Mouse (Mus musculus) E14TG2a.4 (cell line): ENCODE results near the gene Spout1.

Experiments
- CTCF ChIP-seq: conservative IDR thresholded peaks from 2 replicates; pipeline ENCODE4 v1.5.1; 2014; ENCODE audit warnings: low read length
- POU5F1 ChIP-seq: IDR thresholded peaks from 2 replicates; pipeline ENCODE4 v1.6.1; 2014; ENCODE audit warnings: low read length, borderline replicate concordance

GRCm38 (mm10) chr2:30130156-30130555 lies 48.1 kb downstream of the Spout1 start:
- TF ChIP-seq CTCF (no peak), POU5F1 (no peak)
